Mouse (Mus musculus) forebrain, embryonic 11.5 days (tissue): ENCODE measurements at regions not wholly inside any gene's neighbourhood (a gene's known extent, or its start where the extent isn't known, plus 50 kb on each side); places are given as distances from the start of the nearest gene placed in this dataset.

Experiments used
- ATAC-seq: fragments of 200-750 bp; cut with Nextera tagmentation; replicated peaks from 2 replicates; pipeline ENCODE4 v1.8.0; 2017; ENCODE audit warnings: moderate TSS enrichment; ENCODE audit not compliant: low FRiP score
- DNase-seq: peaks from one replicate; pipeline ENCODE4 v3.0.0-alpha.2; 2017; ENCODE audit warnings: low spot score
- H3K27ac ChIP-seq: fragments of 300-500 bp; sonication (generic); 2 replicates; pipeline ENCODE4 v1.5.1; 2014; ENCODE audit warnings: low read depth, low read length
- H3K27me3 ChIP-seq: fragments of 300-500 bp; sonication (generic); 2 replicates; pipeline ENCODE4 v1.6.1; 2014; ENCODE audit warnings: mild to moderate bottlenecking, low read length, mixed read lengths; ENCODE audit not compliant: control insufficient read depth, insufficient read depth
- H3K36me3 ChIP-seq: fragments of 300-500 bp; sonication (generic); 2 replicates; pipeline ENCODE4 v1.6.1; 2014; ENCODE audit warnings: mild to moderate bottlenecking, low read length, moderate library complexity, mixed read lengths; ENCODE audit not compliant: control insufficient read depth, insufficient read depth
- H3K4me1 ChIP-seq: fragments of 300-500 bp; sonication (generic); replicated peaks from 2 replicates; pipeline ENCODE4 v1.6.1; 2014; ENCODE audit warnings: low read length, mixed read lengths; ENCODE audit not compliant: control insufficient read depth, insufficient read depth
- H3K4me2 ChIP-seq: fragments of 300-500 bp; sonication (generic); 2 replicates; pipeline ENCODE4 v1.6.1; 2014; ENCODE audit warnings: low read depth, mild to moderate bottlenecking, low read length, moderate library complexity, mixed read lengths; ENCODE audit not compliant: severe bottlenecking
- H3K4me3 ChIP-seq: fragments of 300-500 bp; sonication (generic); 2 replicates; pipeline ENCODE4 v1.5.1; 2014; ENCODE audit warnings: low read depth, low read length
- H3K9ac ChIP-seq: fragments of 300-500 bp; sonication (generic); 2 replicates; pipeline ENCODE4 v1.6.1; 2014; ENCODE audit warnings: low read length
- H3K9me3 ChIP-seq: fragments of 300-500 bp; sonication (generic); 2 replicates; pipeline ENCODE4 v1.6.1; 2016; ENCODE audit warnings: low read length, mixed read lengths; ENCODE audit not compliant: control insufficient read depth
- WGBS: fragments of 180-500 bp; shearing (Covaris S2); extraction: QIAGEN DNeasy Blood & Tissue Kit; methylation state at CpG from one replicate; pipeline ENCODE4 v1.1.7; 2014; 5-methylcytosine and 5-hydroxymethylcytosine counted together

DNA sequence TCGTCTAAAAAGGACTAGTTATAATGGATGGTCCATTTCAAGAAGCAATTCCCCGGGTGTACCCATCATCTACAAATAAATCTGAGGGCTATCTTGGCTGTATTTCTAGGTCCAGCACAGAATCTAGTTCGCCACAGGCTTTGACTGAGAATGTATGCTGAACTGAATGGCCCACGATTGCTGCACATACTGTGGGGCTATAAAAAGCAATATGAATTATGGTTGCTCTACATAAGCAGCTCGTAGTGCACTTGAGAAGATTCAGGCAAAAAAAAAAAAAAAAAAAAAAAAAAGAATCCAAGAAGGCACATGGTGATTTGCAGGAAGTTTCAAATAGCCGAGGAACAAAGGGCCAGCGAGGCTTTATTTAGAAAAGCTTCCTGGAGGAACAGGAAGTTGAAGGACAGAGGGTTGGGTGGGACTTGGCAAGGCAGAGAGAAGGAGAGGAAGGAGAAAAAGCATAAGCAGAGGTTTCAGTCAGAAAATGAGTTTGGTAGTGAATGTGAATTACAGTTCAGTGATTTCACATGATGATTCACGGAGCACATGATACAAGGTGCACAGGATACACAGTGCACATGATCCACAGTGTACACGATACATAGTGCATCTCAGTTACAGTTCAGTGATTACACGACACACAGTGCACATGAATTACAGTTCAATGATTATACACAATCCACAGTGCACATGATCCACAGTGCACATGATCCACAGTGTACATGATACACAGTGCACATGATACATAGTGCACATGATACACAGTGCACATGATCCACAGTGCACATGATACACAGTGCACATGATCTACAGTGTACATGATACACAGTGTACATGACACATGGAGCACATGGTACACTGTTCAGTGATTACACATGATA is 129.7 kb upstream of the Mdm1 start:
- Histone ChIP-seq H3K4me3 (no peak overlapping the region), H3K27ac (no peak overlapping the region), H3K4me1 (no peaks in the 10 kb centered on the region), H3K36me3 (no peaks in the 10 kb centered on the region), H3K27me3 (no peaks in the 10 kb centered on the region), H3K9me3 (no peaks in the 10 kb centered on the region), H3K4me2 (no peak overlapping the region), H3K9ac (no peak overlapping the region)
- DNase-seq (peak; percentile 16), ATAC-seq (no peak)
- 85% methylated on average over 10 of the region's 10 CpGs for WGBS

DNA sequence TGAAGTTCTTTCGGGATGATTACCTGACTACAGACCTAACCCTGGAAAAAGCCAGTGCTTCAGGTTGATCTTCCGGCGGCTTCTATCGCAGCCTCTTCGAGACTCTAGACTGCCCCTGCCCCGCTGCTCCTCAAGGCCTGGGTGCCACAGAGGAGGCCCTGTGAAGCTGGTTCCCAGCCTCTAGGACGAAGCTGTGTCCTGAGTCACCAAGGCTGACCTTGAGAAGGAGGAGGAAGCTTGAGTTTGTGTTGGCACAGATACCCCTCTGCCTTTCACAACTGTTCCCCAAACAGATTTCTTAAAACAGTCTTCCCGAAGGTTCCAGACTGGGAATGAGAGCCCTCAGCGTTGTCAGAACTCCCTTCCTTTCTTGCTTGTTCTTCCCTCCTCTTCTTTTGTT is 112.8 kb upstream of the Mdm1 start:
- no peak for DNase-seq
- H3K9me3 ChIP-seq = no peaks in the 10 kb centered on the region
- ATAC-seq = no peak

GRCm38 (mm10) chr10:118034401-118034800 is 107.2 kb upstream of the Mdm1 start:
- DNase-seq = no peak

More for the DNA sequence above, 112.8 kb upstream of the Mdm1 start:
- H3K4me1 ChIP-seq = no peaks in the 10 kb centered on the region
- H3K36me3 ChIP-seq = no peaks in the 10 kb centered on the region
- H3K9ac ChIP-seq = no peak overlapping the region
- H3K4me3 ChIP-seq = no peak overlapping the region
- H3K4me2 ChIP-seq = no peak overlapping the region
- H3K27me3 ChIP-seq = no peaks in the 10 kb centered on the region
- no peak overlapping the region for H3K27ac ChIP-seq
- 84% methylated on average over 9 of the region's 9 CpGs for WGBS

GRCm38 (mm10) chr10:118035035-118035434 is 106.6 kb upstream of the Mdm1 start:
- Histone ChIP-seq H3K36me3 (no peaks in the 10 kb centered on the region), H3K4me2 (no peak overlapping the region), H3K4me1 (no peaks in the 10 kb centered on the region), H3K9ac (no peak overlapping the region), H3K27me3 (no peaks in the 10 kb centered on the region), H3K9me3 (no peaks in the 10 kb centered on the region), H3K27ac (no peak overlapping the region), H3K4me3 (no peak overlapping the region)
- WGBS = 85% methylated on average over 13 of the region's 13 CpGs
- DNase-seq (no peak), ATAC-seq (no peak)

More at GRCm38 (mm10) chr10:118034401-118034800, 107.2 kb upstream of the Mdm1 start:
- H3K36me3 ChIP-seq = no peaks in the 10 kb centered on the region
- H3K4me2 ChIP-seq = no peak overlapping the region
- 79% methylated on average over 17 of the region's 17 CpGs for WGBS
- H3K4me1 ChIP-seq = no peaks in the 10 kb centered on the region
- no peak overlapping the region for H3K27ac ChIP-seq
- no peak overlapping the region for H3K9ac ChIP-seq
- no peaks in the 10 kb centered on the region for H3K27me3 ChIP-seq
- no peak for ATAC-seq
- H3K4me3 ChIP-seq = no peak overlapping the region
- no peaks in the 10 kb centered on the region for H3K9me3 ChIP-seq

GRCm38 (mm10) chr10:118038465-118038864 is 103.1 kb upstream of the Mdm1 start:
- H3K4me1 ChIP-seq = no peaks in the 10 kb centered on the region
- ATAC-seq = no peak
- 93% methylated on average over 10 of the region's 10 CpGs for WGBS

DNA sequence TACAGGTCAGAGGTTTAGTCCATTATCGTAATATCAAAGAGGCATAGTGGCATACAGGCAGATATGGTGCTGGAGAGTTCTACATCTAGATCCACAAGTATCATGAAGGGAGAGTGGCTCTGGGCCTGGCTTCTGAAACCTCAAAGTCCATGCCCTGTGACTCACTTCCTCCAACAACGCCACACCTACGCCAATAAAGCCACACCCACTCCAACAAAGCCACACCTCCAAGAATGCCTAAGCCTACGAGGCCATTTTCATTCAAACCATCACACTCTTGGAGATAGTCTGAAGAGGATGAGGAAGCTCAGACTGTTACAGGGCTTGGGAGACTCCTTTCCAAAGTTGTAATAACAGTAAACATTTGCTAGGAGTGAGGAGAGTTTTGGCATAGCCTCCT is 102.6 kb upstream of the Mdm1 start:
- no peak overlapping the region for H3K4me3 ChIP-seq
- H3K9ac ChIP-seq = no peak overlapping the region
- no peak for DNase-seq
- WGBS = 89% methylated on average over 4 of the region's 4 CpGs
- H3K9me3 ChIP-seq = no peaks in the 10 kb centered on the region
- H3K4me2 ChIP-seq = no peak overlapping the region
- no peak overlapping the region for H3K27ac ChIP-seq
- no peak for ATAC-seq
- no peaks in the 10 kb centered on the region for H3K27me3 ChIP-seq
- no peaks in the 10 kb centered on the region for H3K36me3 ChIP-seq
- no peaks in the 10 kb centered on the region for H3K4me1 ChIP-seq

More at GRCm38 (mm10) chr10:118038465-118038864, 103.1 kb upstream of the Mdm1 start:
- no peak overlapping the region for H3K27ac ChIP-seq
- H3K27me3 ChIP-seq = no peaks in the 10 kb centered on the region
- H3K9ac ChIP-seq = no peak overlapping the region
- no peaks in the 10 kb centered on the region for H3K36me3 ChIP-seq
- no peaks in the 10 kb centered on the region for H3K9me3 ChIP-seq
- H3K4me3 ChIP-seq = no peak overlapping the region
- no peak for DNase-seq
- no peak overlapping the region for H3K4me2 ChIP-seq

DNA sequence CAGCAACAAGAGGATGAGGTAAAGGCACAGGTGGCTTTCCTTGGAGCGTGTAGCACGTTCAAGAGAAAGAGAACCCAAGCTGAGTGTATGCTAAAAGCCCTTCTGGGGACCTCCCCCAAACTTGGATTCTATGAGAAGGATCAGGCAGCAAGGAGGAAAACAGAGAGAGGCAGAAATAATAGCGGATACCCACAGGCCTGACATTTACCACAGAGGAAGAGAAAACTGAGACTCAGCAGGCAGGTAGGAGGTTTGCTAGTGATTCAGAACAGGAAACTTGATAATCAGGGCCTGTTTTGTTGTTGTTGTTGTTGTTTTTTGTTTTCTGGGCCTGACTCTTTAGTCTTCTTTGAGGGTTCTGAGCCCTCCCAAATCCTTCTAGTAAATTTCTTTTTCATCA is 100.5 kb upstream of the Mdm1 start:
- Histone ChIP-seq H3K36me3 (no peaks in the 10 kb centered on the region), H3K4me2 (no peak overlapping the region), H3K4me3 (no peak overlapping the region), H3K27me3 (no peaks in the 10 kb centered on the region), H3K9me3 (no peaks in the 10 kb centered on the region), H3K9ac (no peak overlapping the region), H3K27ac (no peak overlapping the region), H3K4me1 (no peaks in the 10 kb centered on the region)
- 92% methylated on average over 3 of the region's 3 CpGs for WGBS
- DNase-seq = no peak
- ATAC-seq = no peak

- no peak overlapping the region for H3K9ac ChIP-seq
- ATAC-seq (no peak), DNase-seq (peak; percentile 7)
- H3K27me3 ChIP-seq = no peaks in the 10 kb centered on the region
- no peak overlapping the region for H3K4me2 ChIP-seq
- H3K4me3 ChIP-seq = no peak overlapping the region
- no peak overlapping the region for H3K27ac ChIP-seq
- H3K9me3 ChIP-seq = no peaks in the 10 kb centered on the region
- 76% methylated on average over 13 of the region's 13 CpGs for WGBS
- H3K4me1 ChIP-seq = no peaks in the 10 kb centered on the region
- H3K36me3 ChIP-seq = no peaks in the 10 kb centered on the region
Observed at GRCm38 (mm10) chr10:118043761-118044160, 97.8 kb upstream of the Mdm1 start.

GRCm38 (mm10) chr10:118044840-118045239 is 96.8 kb upstream of the Mdm1 start:
- H3K4me1 ChIP-seq = no peaks in the 10 kb centered on the region
- H3K27me3 ChIP-seq = no peaks in the 10 kb centered on the region
- no peak overlapping the region for H3K9ac ChIP-seq
- ATAC-seq = no peak; the same call in 1 of the 2 replicates
- no peaks in the 10 kb centered on the region for H3K36me3 ChIP-seq
- peak; percentile 17 for DNase-seq
- 34% methylated on average over 3 of the region's 3 CpGs for WGBS
- H3K4me3 ChIP-seq = no peak overlapping the region
- no peaks in the 10 kb centered on the region for H3K9me3 ChIP-seq
- H3K27ac ChIP-seq = no peak overlapping the region
- H3K4me2 ChIP-seq = no peak overlapping the region
